Mouse (Mus musculus) forebrain, embryonic 16.5 days (tissue): Measurements from ENCODE around the gene Rab11fip3. TPM values are rescaled to one million over a fixed set of nuclear protein-coding genes. Genes with fewer than 3 reads are reported as not detected.

Experiments
- ATAC-seq: fragments of 200-750 bp; cut with Nextera tagmentation; 2 replicates; pipeline ENCODE4 v1.8.0; 2017; ENCODE audit warnings: mild to moderate bottlenecking, moderate library complexity
- H3K27ac ChIP-seq: fragments of 300-500 bp; sonication (generic); 2 replicates; pipeline ENCODE4 v1.5.1; 2014; ENCODE audit warnings: low read length, control low read depth
- H3K27me3 ChIP-seq: fragments of 300-500 bp; sonication (generic); replicated peaks from 2 replicates; pipeline ENCODE4 v1.6.1; 2014; ENCODE audit warnings: low read length; ENCODE audit not compliant: control insufficient read depth, insufficient read depth
- H3K36me3 ChIP-seq: fragments of 300-500 bp; sonication (generic); 2 replicates; pipeline ENCODE4 v1.6.1; 2014; ENCODE audit not compliant: control insufficient read depth, insufficient read depth
- H3K4me1 ChIP-seq: fragments of 300-500 bp; sonication (generic); replicated peaks from 2 replicates; pipeline ENCODE4 v1.6.1; 2014; ENCODE audit warnings: low read length; ENCODE audit not compliant: control insufficient read depth, insufficient read depth
- H3K4me2 ChIP-seq: fragments of 300-500 bp; sonication (generic); 2 replicates; pipeline ENCODE4 v1.6.1; 2014; ENCODE audit warnings: mild to moderate bottlenecking, low read length, control low read depth
- H3K4me3 ChIP-seq: fragments of 300-500 bp; sonication (generic); replicated peaks from 2 replicates; pipeline ENCODE4 v1.5.1; 2014; ENCODE audit warnings: mild to moderate bottlenecking, low read length, control low read depth
- H3K9ac ChIP-seq: fragments of 300-500 bp; sonication (generic); replicated peaks from 2 replicates; pipeline ENCODE4 v1.6.1; 2014; ENCODE audit warnings: low read depth, low read length, control low read depth
- H3K9me3 ChIP-seq: fragments of 300-500 bp; sonication (generic); 2 replicates; pipeline ENCODE4 v1.6.1; 2016; ENCODE audit warnings: low read length; ENCODE audit not compliant: control insufficient read depth
- WGBS: fragments of 180-500 bp; shearing (Covaris S2); extraction: QIAGEN DNeasy Blood & Tissue Kit; methylation state at CpG from one replicate; pipeline ENCODE4 v1.1.7; 2014; 5-methylcytosine and 5-hydroxymethylcytosine counted together
- polyA plus RNA-seq: library from polyadenylated mRNA; unstranded; fragments of >200 nt; fragmentation: Nextera tagmentation; extraction: Ambion mirVana; gene quantifications from 2 replicates; pipeline ENCODE4 v1.2.1, GENCODE M21; 2015

Rab11fip3 gene
- polyA plus RNA-seq, 1 experiment from 2014 or later, result 39.9 TPM

DNA sequence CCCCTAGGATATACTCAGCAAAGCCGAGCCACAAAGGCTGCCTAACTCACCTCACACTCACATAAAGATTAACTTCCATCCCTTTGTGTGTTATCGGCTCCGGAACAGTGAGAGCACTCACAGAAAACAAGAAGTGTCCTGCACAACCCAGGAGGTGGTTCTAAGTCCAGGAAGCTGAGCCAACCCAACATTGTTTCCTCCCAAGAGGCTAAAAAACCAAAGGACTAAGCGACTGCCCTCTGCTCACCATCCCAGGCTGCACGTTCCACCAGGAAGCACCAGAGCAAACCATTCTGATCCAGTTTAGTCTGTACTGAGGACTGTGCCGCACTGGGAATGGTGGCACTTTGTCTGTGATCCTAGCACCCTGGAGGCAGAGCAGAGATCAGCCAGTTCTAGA, 4.4 kb downstream of the Rab11fip3 start:
- H3K9ac ChIP-seq, result peak overlapping the region; percentile 17; the same call in 1 of the 2 replicates

DNA sequence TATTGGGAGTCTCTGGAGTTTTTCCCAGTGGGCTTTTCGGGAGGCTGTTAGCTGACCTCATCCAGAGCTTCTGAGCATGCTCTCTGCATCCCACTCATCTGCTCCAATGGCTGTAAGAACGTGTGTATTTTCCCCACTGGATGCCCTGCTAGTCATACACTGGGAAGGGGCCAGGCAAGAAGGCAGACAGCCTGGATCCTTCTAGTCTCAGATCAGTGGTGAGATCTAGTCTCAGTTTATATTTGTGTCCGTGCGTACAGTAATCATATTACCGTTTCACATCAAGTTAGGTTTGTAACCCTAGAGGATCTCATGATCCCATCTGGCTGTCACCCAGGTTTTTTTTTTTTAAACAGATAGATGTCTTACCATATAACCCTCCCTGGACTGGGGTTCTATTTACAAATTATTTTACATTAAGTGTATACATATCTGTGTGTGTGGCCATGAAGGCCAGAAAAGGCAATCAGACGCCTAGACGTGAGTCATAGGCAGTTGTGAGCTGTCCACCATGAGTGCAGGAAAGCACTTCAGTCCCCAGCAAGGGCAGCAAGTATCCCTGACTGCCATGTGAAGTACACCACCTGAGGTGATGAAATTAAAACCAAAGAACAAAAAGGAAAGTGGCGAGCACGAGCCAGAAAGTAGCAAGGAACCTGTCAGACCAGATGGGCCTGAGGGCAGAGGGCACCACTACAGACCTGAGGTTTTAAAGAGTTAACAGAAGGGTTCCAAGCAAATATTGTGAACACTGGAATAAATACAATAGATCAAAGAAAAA, 11.4 kb downstream of the Rab11fip3 start:
- no peak overlapping the region for H3K4me3 ChIP-seq
- H3K27me3 ChIP-seq, result no peaks in the 10 kb centered on the region
- no peak overlapping the region for H3K4me2 ChIP-seq
- WGBS, result 79% methylated on average over 9 of the region's 9 CpGs
- no peak overlapping the region for H3K9ac ChIP-seq
- H3K36me3 ChIP-seq, result 0 out of 2 replicates have a peak, but pooled peaks cover 3% of the 10 kb centered on the region
- no peak for ATAC-seq
- H3K9me3 ChIP-seq, result no peaks in the 10 kb centered on the region
- peaks cover 20% of the 10 kb centered on the region for H3K4me1 ChIP-seq
- H3K27ac ChIP-seq, result no peak overlapping the region

More for the DNA sequence above, 4.4 kb downstream of the Rab11fip3 start:
- Histone ChIP-seq H3K4me3 (peak overlapping the region; percentile 14; the same call in 1 of the 2 replicates), H3K27me3 (no peaks in the 10 kb centered on the region), H3K27ac (no peak overlapping the region), H3K4me1 (peaks cover 61% of the 10 kb centered on the region), H3K9me3 (no peaks in the 10 kb centered on the region), H3K4me2 (peak overlapping the region; percentile 33), H3K36me3 (peaks cover 5% of the 10 kb centered on the region)
- no peak for ATAC-seq
- WGBS, result 78% methylated on average over 6 of the region's 6 CpGs

DNA sequence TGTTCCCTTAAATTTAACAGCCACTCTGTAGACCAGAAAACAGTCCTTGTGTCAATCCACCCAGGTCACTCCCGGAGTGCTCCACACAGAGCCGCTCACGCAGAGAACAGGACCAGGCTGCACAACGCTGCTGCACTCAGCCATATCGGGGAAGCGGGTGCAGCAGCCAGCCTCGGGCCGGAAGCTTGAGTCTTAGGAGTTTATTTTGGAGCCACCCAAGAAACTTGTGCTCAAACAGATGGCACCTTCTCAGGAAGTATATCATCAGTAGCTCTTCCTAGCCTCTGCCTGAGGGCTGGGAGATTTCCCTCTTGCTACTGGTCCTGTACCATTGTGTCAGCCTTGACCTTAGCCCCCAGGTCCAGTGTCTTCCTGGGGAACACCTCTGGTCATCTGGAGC, 12.1 kb downstream of the Rab11fip3 start:
- H3K36me3 ChIP-seq, result 0 out of 2 replicates have a peak, but pooled peaks cover 3% of the 10 kb centered on the region
- H3K9ac ChIP-seq, result no peak overlapping the region
- no peak overlapping the region for H3K27ac ChIP-seq
- H3K27me3 ChIP-seq, result no peaks in the 10 kb centered on the region
- no peak for ATAC-seq
- peaks cover 15% of the 10 kb centered on the region for H3K4me1 ChIP-seq
- H3K4me2 ChIP-seq, result no peak overlapping the region
- no peaks in the 10 kb centered on the region for H3K9me3 ChIP-seq
- H3K4me3 ChIP-seq, result no peak overlapping the region
- 97% methylated on average over 8 of the region's 8 CpGs for WGBS

DNA sequence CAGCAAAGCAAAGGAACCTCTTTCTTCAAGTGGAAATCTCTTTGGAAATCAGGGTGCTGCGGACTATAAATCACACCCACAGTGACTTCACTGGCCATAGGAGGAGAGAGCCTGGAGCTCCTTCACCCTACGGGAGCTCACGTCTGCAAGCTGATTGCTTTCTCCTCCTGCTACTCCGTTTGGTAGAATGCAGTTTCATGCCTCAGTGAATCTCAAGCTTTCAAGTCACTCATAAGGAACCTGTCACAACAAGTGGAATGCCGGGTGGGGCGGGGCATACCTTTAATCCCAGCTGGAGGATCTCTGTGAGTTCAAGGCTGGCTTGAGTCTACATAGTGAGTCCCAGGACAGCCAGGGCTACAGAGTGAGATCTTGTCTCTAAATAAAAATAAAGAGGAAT, 14.2 kb downstream of the Rab11fip3 start:
- H3K27me3 ChIP-seq, result no peaks in the 10 kb centered on the region
- 0 out of 2 replicates have a peak, but pooled peaks cover 2% of the 10 kb centered on the region for H3K4me1 ChIP-seq
- 40% methylated on average over 6 of the region's 6 CpGs for WGBS
- H3K9me3 ChIP-seq, result no peaks in the 10 kb centered on the region
- H3K27ac ChIP-seq, result no peak overlapping the region
- no peak overlapping the region for H3K4me2 ChIP-seq
- H3K9ac ChIP-seq, result no peak overlapping the region
- H3K4me3 ChIP-seq, result no peak overlapping the region
- no peak for ATAC-seq
- 0 out of 2 replicates have a peak, but pooled peaks cover 3% of the 10 kb centered on the region for H3K36me3 ChIP-seq

DNA sequence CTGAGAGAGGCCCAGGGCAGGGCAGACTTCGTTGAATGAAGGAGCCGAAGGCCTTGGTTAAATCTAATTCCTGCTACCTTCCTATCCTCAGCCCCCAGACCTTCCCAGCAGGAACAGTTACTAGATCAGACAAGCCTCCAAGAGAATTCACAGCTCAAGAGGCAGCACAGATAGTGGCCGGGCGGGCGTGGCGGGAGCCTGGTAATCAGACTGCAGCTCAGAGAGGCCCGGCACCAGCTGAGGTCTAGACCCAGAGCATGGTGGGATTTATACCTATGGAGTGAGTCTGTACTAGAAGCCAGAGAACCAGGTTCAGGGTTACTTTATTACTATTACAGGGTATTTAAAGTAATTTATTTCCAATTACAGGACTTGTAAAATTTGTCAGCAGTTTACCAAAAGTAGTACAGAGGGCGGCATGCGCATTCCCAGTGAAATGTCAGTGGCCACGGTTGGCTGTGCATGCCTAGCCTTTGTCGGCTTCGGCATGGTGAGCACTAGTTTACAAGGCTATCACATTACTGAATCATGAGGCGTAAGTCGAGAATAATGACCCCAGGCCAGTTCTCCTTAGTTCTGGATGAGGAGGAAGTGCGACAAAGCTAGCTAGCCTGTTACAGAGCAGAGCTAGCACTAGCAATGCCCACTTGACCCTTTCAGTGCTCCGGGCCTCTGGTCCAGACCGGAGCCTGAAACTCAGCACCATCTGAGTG, 15.1 kb downstream of the Rab11fip3 start:
- no peak for ATAC-seq
- H3K27ac ChIP-seq, result no peak overlapping the region
- no peak overlapping the region for H3K4me3 ChIP-seq
- 0 out of 2 replicates have a peak, but pooled peaks cover 3% of the 10 kb centered on the region for H3K36me3 ChIP-seq
- no peaks in the 10 kb centered on the region for H3K27me3 ChIP-seq
- H3K9ac ChIP-seq, result no peak overlapping the region
- no peak overlapping the region for H3K4me2 ChIP-seq
- 88% methylated on average over 17 of the region's 17 CpGs for WGBS
- H3K9me3 ChIP-seq, result no peaks in the 10 kb centered on the region
- H3K4me1 ChIP-seq, result no peaks in the 10 kb centered on the region

DNA sequence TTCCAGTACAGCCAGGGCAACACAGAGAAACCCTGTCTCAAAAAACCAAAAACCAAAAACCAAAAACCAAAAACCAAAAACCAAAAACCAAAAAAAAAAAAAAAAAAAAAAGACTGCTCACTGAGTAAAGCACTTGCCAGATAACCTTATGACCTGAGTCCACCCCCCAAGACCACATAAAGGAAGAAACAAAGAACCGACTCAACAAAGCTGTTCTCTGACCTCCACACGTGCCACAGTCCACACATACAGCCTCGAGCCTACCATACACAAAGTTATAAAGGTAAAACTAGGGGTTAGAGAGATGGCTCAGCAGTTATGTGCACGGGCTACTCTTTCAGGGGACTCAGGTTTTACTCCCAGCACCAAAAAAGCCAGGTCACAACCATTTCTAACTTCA, 16.6 kb downstream of the Rab11fip3 start:
- Histone ChIP-seq H3K36me3 (no peaks in the 10 kb centered on the region), H3K4me2 (no peak overlapping the region), H3K27me3 (no peaks in the 10 kb centered on the region), H3K27ac (no peak overlapping the region), H3K9ac (no peak overlapping the region), H3K4me3 (no peak overlapping the region), H3K9me3 (no peaks in the 10 kb centered on the region), H3K4me1 (0 out of 2 replicates have a peak, but pooled peaks cover 4% of the 10 kb centered on the region)
- 88% methylated on average over 4 of the region's 4 CpGs for WGBS
- ATAC-seq, result no peak

DNA sequence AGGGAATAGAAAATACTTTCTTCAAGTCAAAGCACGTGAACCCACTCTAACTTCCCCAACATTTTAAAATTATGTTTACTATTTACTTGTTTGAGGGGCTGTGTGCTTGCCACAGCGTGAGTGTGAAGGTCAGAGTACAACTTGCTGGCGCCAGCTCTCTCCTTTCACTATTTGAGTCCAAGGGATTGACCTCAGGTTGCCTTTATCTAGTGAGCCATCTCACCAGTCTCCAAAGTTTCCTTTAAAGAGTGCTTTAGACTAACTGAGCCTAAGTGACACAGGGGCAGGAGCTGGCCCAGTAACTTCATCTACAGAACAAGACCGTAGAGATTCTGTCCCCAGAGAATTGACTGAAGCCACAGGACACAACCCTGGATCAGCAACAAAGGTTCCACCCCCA, 17.3 kb downstream of the Rab11fip3 start:
- Histone ChIP-seq H3K4me3 (no peak overlapping the region), H3K27ac (no peak overlapping the region), H3K4me1 (peaks cover 6% of the 10 kb centered on the region; the same call in 1 of the 2 replicates), H3K4me2 (no peak overlapping the region), H3K36me3 (no peaks in the 10 kb centered on the region), H3K9ac (no peak overlapping the region), H3K27me3 (no peaks in the 10 kb centered on the region), H3K9me3 (no peaks in the 10 kb centered on the region)
- no peak for ATAC-seq
- 93% methylated on average over 4 of the region's 4 CpGs for WGBS

DNA sequence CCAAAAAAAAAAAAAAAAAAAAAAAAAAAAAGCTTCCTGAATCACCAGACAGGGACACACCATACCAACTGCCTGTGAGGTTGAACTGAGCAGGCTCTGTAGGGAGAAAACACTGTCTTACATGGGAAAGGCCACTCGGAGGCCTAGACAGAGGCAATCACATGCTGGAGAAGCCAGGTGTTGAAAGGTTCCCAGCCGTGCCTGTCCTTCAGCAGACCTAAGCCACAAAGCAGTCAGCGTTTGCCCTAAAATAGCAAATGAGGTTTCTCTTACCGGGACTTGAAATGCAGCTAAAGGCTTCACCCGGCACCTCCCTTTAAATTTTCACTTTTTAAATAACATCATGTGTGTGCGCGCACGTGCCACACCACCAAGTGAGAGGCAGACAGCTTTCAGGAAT, 21.2 kb downstream of the Rab11fip3 start:
- no peaks in the 10 kb centered on the region for H3K27me3 ChIP-seq
- H3K4me3 ChIP-seq, result no peak overlapping the region
- H3K36me3 ChIP-seq, result no peaks in the 10 kb centered on the region
- H3K27ac ChIP-seq, result no peak overlapping the region
- no peak overlapping the region for H3K9ac ChIP-seq
- H3K4me1 ChIP-seq, result peaks cover 27% of the 10 kb centered on the region
- WGBS, result 84% methylated on average over 8 of the region's 8 CpGs
- ATAC-seq, result no peak
- no peaks in the 10 kb centered on the region for H3K9me3 ChIP-seq
- no peak overlapping the region for H3K4me2 ChIP-seq

DNA sequence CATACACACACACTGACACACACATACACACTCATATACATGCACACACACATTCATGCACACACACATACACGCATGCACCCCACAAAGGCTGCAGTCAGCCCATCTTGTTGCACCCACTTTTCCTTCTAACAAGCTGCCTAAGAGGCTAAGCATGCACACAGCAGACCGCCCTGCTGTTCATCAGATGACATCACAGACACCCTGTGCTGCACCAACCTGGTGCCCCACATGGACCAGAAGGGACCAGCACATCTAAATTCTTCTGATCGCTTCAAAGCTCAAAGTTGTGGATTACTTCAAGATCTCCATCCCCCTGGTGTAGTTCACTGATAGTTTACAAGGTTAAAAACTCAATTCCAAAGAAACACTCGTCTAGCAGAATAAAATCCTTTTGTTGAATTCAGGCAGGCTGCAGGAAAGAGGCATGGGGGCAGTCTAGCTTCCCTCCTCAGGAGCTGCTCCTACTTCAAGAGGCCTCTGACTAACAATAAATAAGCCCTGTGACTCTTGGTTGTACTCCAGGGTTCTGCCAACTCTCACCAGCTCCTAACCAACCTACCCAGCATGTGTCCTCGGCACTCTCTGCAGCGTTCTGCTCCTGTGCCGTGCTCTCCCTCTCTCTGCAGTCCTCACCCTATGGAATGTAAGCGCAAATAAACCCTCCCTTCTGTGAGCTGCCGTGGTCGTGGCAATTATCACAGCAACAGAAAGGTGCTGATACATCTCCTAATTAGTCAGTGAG, 22.9 kb downstream of the Rab11fip3 start:
- no peak overlapping the region for H3K27ac ChIP-seq
- no peak overlapping the region for H3K4me3 ChIP-seq
- H3K36me3 ChIP-seq, result no peaks in the 10 kb centered on the region
- WGBS, result 53% methylated on average over 10 of the region's 10 CpGs
- no peaks in the 10 kb centered on the region for H3K27me3 ChIP-seq
- no peak overlapping the region for H3K4me2 ChIP-seq
- H3K4me1 ChIP-seq, result peaks cover 42% of the 10 kb centered on the region
- no peak for ATAC-seq
- H3K9me3 ChIP-seq, result no peaks in the 10 kb centered on the region
- no peak overlapping the region for H3K9ac ChIP-seq
